Mouse (Mus musculus): ENCODE data around the gene Dock2. TPM values are rescaled to one million over a fixed set of nuclear protein-coding genes. Genes with fewer than 3 reads are reported as not detected.

Dock2 gene
- polyA plus RNA-seq, 1 experiment = not detected

GRCm38 (mm10) chr11:34207989-34208388 lies 575.7 kb downstream of the Dock2 start, which contains the start of gene Foxi1:
Gene Foxi1, minus strand, starts transcription at chr11:34208089.
- Histone ChIP-seq H3K4me3 (ENCODE audit: low read depth, low read length) (no peak within 1 kb of the TSS), H3K9ac (ENCODE audit: low read depth, poor library complexity, severe bottlenecking) (no peak within 1 kb of the TSS), H3K36me3 (ENCODE audit: control insufficient read depth, insufficient read depth, low read length, poor library complexity, severe bottlenecking) (no peaks in the 10 kb centered on the region), H3K27ac (ENCODE audit: insufficient read depth, low read length) (no peak within 1 kb of the TSS), H3K4me1 (ENCODE audit: control insufficient read depth, insufficient read depth, low read length) (no peaks in the 10 kb centered on the region), H3K9me3 (replicated peaks; ENCODE audit: control insufficient read depth, insufficient read depth, low read length, poor library complexity, severe bottlenecking) (no peaks in the 10 kb centered on the region), H3K27me3 (ENCODE audit: control insufficient read depth, insufficient read depth, low read length, poor library complexity, severe bottlenecking) (no peaks in the 10 kb centered on the region)
- TF ChIP-seq POLR2A (IDR thresholded peaks at IDR 0.05; ENCODE audit: insufficient read depth, low read length) = no peak
- no peak for TF ChIP-seq CTCF (IDR thresholded peaks at IDR 0.05; ENCODE audit: low read depth, low read length)
- TF ChIP-seq EP300 (IDR thresholded peaks at IDR 0.05; ENCODE audit: insufficient read depth, low read depth, low read length) = no peak

GRCm38 (mm10) chr11:34202769-34203168 lies 580.9 kb downstream of the Dock2 start:
- Histone ChIP-seq H3K27ac (ENCODE audit: insufficient read depth, low read length) (no peak overlapping the region), H3K27me3 (ENCODE audit: control insufficient read depth, insufficient read depth, low read length, poor library complexity, severe bottlenecking) (no peaks in the 10 kb centered on the region), H3K4me1 (ENCODE audit: control insufficient read depth, insufficient read depth, low read length) (no peaks in the 10 kb centered on the region), H3K4me3 (ENCODE audit: low read depth, low read length) (no peak overlapping the region), H3K9me3 (replicated peaks; ENCODE audit: control insufficient read depth, insufficient read depth, low read length, poor library complexity, severe bottlenecking) (no peaks in the 10 kb centered on the region), H3K36me3 (ENCODE audit: control insufficient read depth, insufficient read depth, low read length, poor library complexity, severe bottlenecking) (no peaks in the 10 kb centered on the region), H3K9ac (ENCODE audit: low read depth, poor library complexity, severe bottlenecking) (no peak overlapping the region)
- TF ChIP-seq EP300 (IDR thresholded peaks at IDR 0.05; ENCODE audit: insufficient read depth, low read depth, low read length) = no peak
- TF ChIP-seq CTCF (IDR thresholded peaks at IDR 0.05; ENCODE audit: low read depth, low read length) = no peak
- no peak for TF ChIP-seq POLR2A (IDR thresholded peaks at IDR 0.05; ENCODE audit: insufficient read depth, low read length)

GRCm38 (mm10) chr11:34195142-34195541 lies 588.5 kb downstream of the Dock2 start:
- Histone ChIP-seq H3K4me3 (ENCODE audit: low read depth, low read length) (no peak overlapping the region), H3K27ac (ENCODE audit: insufficient read depth, low read length) (no peak overlapping the region)
- TF ChIP-seq CTCF (IDR thresholded peaks at IDR 0.05; ENCODE audit: low read depth, low read length) (no peak), POLR2A (IDR thresholded peaks at IDR 0.05; ENCODE audit: insufficient read depth, low read length) (no peak), EP300 (IDR thresholded peaks at IDR 0.05; ENCODE audit: insufficient read depth, low read depth, low read length) (no peak)

GRCm38 (mm10) chr11:34194158-34194941 lies 589.3 kb downstream of the Dock2 start:
- no peak overlapping the region for H3K27ac ChIP-seq (ENCODE audit: insufficient read depth, low read length)
- H3K36me3 ChIP-seq (ENCODE audit: control insufficient read depth, insufficient read depth, low read length, poor library complexity, severe bottlenecking) = no peaks in the 10 kb centered on the region
- TF ChIP-seq POLR2A (IDR thresholded peaks at IDR 0.05; ENCODE audit: insufficient read depth, low read length) (no peak), CTCF (IDR thresholded peaks at IDR 0.05; ENCODE audit: low read depth, low read length) (no peak), EP300 (IDR thresholded peaks at IDR 0.05; ENCODE audit: insufficient read depth, low read depth, low read length) (no peak)
- no peak overlapping the region for H3K4me3 ChIP-seq (ENCODE audit: low read depth, low read length)
- H3K9ac ChIP-seq (ENCODE audit: low read depth, poor library complexity, severe bottlenecking) = no peak overlapping the region
- no peaks in the 10 kb centered on the region for H3K9me3 ChIP-seq (replicated peaks; ENCODE audit: control insufficient read depth, insufficient read depth, low read length, poor library complexity, severe bottlenecking)
- H3K27me3 ChIP-seq (ENCODE audit: control insufficient read depth, insufficient read depth, low read length, poor library complexity, severe bottlenecking) = no peaks in the 10 kb centered on the region
- H3K4me1 ChIP-seq (ENCODE audit: control insufficient read depth, insufficient read depth, low read length) = no peaks in the 10 kb centered on the region

More at GRCm38 (mm10) chr11:34195142-34195541, 588.5 kb downstream of the Dock2 start:
- H3K36me3 ChIP-seq (ENCODE audit: control insufficient read depth, insufficient read depth, low read length, poor library complexity, severe bottlenecking) = no peaks in the 10 kb centered on the region
- H3K9ac ChIP-seq (ENCODE audit: low read depth, poor library complexity, severe bottlenecking) = no peak overlapping the region
- H3K4me1 ChIP-seq (ENCODE audit: control insufficient read depth, insufficient read depth, low read length) = no peaks in the 10 kb centered on the region
- no peaks in the 10 kb centered on the region for H3K27me3 ChIP-seq (ENCODE audit: control insufficient read depth, insufficient read depth, low read length, poor library complexity, severe bottlenecking)
- H3K9me3 ChIP-seq (replicated peaks; ENCODE audit: control insufficient read depth, insufficient read depth, low read length, poor library complexity, severe bottlenecking) = no peaks in the 10 kb centered on the region

GRCm38 (mm10) chr11:34193658-34194057 lies 590.0 kb downstream of the Dock2 start:
- no peaks in the 10 kb centered on the region for H3K9me3 ChIP-seq (replicated peaks; ENCODE audit: control insufficient read depth, insufficient read depth, low read length, poor library complexity, severe bottlenecking)
- no peak overlapping the region for H3K4me3 ChIP-seq (ENCODE audit: low read depth, low read length)
- H3K27me3 ChIP-seq (ENCODE audit: control insufficient read depth, insufficient read depth, low read length, poor library complexity, severe bottlenecking) = no peaks in the 10 kb centered on the region
- no peaks in the 10 kb centered on the region for H3K36me3 ChIP-seq (ENCODE audit: control insufficient read depth, insufficient read depth, low read length, poor library complexity, severe bottlenecking)
- H3K4me1 ChIP-seq (ENCODE audit: control insufficient read depth, insufficient read depth, low read length) = no peaks in the 10 kb centered on the region
- H3K27ac ChIP-seq (ENCODE audit: insufficient read depth, low read length) = no peak overlapping the region
- H3K9ac ChIP-seq (ENCODE audit: low read depth, poor library complexity, severe bottlenecking) = no peak overlapping the region
- no peak for TF ChIP-seq CTCF (IDR thresholded peaks at IDR 0.05; ENCODE audit: low read depth, low read length)
- no peak for TF ChIP-seq POLR2A (IDR thresholded peaks at IDR 0.05; ENCODE audit: insufficient read depth, low read length)
- TF ChIP-seq EP300 (IDR thresholded peaks at IDR 0.05; ENCODE audit: insufficient read depth, low read depth, low read length) = no peak

- Histone ChIP-seq H3K27me3 (ENCODE audit: control insufficient read depth, insufficient read depth, low read length, poor library complexity, severe bottlenecking) (no peaks in the 10 kb centered on the region), H3K36me3 (ENCODE audit: control insufficient read depth, insufficient read depth, low read length, poor library complexity, severe bottlenecking) (no peaks in the 10 kb centered on the region), H3K9ac (ENCODE audit: low read depth, poor library complexity, severe bottlenecking) (no peak overlapping the region), H3K9me3 (replicated peaks; ENCODE audit: control insufficient read depth, insufficient read depth, low read length, poor library complexity, severe bottlenecking) (no peaks in the 10 kb centered on the region), H3K27ac (ENCODE audit: insufficient read depth, low read length) (no peak overlapping the region), H3K4me3 (ENCODE audit: low read depth, low read length) (no peak overlapping the region), H3K4me1 (ENCODE audit: control insufficient read depth, insufficient read depth, low read length) (no peaks in the 10 kb centered on the region)
- TF ChIP-seq POLR2A (IDR thresholded peaks at IDR 0.05; ENCODE audit: insufficient read depth, low read length) (no peak), EP300 (IDR thresholded peaks at IDR 0.05; ENCODE audit: insufficient read depth, low read depth, low read length) (no peak), CTCF (IDR thresholded peaks at IDR 0.05; ENCODE audit: low read depth, low read length) (no peak)
Measured at GRCm38 (mm10) chr11:34184266-34184665, 599.4 kb downstream of the Dock2 start.
